Mouse (Mus musculus) stomach, postnatal 0 days (tissue): Measurements from ENCODE around the gene Gmds.

Experiments
- CTCF ChIP-seq: IDR thresholded peaks from 2 replicates; pipeline ENCODE4 v1.5.1; 2016; ENCODE audit warnings: antibody characterized with exemption, low read depth, mild to moderate bottlenecking, moderate library complexity
- EP300 ChIP-seq: optimal IDR thresholded peaks from 2 replicates; pipeline ENCODE3; 2016; ENCODE audit warnings: antibody characterized with exemption

- TF ChIP-seq CTCF (peak; percentile 99), EP300 (no peak)
These were observed 545.9 kb downstream of the Gmds start for GRCm38 (mm10) chr13:31792480-31793132.
